Mouse (Mus musculus): ENCODE results near the gene Rnf111.
"Not testable (repeated sequence)": the region's sequence is repeated elsewhere in the genome, so short reads cannot be mapped to it uniquely, and the experiment has no call there.

The Rnf111 gene

DNA sequence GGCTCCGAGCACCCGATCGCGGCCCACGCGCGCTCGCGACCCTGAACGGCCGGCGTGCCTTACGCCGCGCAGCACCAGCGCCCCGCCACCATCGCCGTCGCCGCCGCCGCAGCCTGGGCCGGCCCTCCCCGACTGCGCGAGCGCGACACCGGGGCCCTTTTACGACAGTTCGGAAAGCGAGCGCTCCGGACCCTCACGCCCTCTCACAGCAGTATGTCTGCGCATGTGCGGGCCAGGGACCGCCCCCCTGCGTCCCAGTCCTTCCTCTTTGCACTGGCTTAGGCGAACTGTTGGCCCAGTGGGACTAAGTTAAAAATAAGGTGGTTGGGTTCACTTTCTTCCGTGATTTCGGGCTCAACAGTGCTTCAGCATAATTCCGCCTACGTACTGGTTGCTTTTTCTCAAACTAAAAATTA lies at the start of gene Rnf111:
TSS of gene Rnf111 (minus strand) at position 100 of the 416 bp plus-strand sequence.
- DNase-seq (ENCODE audit: low spot score), result peak; percentile 83

DNA sequence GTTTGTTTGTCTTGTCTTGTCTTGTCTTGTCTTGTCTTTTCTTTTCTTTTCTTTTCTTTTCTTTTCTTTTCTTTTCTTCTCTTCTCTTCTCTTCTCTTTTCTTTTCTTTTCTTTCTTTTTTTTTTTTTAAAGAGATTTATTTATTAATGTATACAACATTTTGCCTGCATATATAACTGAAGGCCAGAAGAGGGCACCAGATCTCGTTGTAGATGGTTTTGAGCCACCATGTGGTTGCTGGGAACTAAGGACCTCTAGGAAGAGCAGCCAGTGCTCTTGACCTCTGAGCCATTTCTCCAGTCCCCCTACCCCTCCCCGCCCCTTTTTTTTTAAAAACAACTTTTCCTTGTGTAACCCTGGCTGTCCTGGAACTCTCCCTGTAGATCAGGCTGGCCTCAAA lies 48.7 kb upstream of the Rnf111 start:
- not testable (repeated sequence) for DNase-seq (ENCODE audit: low spot score)

GRCm38 (mm10) chr9:70551524-70551923 lies 48.0 kb upstream of the Rnf111 start:
- no peak for DNase-seq (ENCODE audit: low spot score)

DNA sequence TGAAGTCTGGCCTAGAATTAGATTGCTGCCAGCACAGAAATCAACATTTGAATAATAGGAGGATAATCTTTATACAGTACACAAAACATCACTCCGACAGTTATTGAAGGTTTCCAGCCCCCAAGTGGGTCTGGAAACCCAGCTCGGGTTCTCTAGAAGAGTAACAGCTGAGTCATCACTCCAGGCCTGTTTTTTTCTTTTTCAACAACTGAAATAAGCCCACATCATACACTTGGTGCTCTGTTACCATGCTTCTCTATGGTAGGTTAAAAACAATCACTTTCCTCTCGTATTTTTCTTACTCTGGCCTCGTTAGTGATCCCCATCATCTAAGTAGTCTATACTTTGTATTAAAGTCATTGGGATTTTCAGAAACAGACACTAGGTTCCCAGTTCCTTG lies 44.8 kb upstream of the Rnf111 start:
- DNase-seq (ENCODE audit: low spot score), result no peak

- DNase-seq (ENCODE audit: low spot score), result not testable (repeated sequence)
Measured at GRCm38 (mm10) chr9:70546576-70546975, 43.1 kb upstream of the Rnf111 start.

- DNase-seq (ENCODE audit: low spot score), result no peak
Measured at GRCm38 (mm10) chr9:70544831-70545230, 41.3 kb upstream of the Rnf111 start.

DNA sequence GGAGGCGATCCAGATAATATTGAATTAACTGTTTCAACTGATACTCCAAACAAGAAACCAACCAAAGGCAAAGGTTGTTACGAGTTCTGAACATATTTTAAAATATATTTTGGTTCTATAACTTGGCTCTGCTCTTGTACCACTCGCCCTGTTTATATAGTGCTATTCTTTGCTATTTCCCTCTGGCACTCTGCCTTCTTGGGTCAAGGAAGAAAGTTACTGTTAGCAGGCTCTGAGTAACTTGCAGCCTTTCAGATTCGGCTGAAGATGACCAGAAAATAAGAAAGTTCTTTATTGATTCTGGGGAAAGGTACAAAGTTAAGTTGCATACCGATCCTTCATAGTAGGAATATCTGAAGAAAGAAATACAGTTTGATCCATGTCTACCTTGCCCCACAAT lies 40.5 kb upstream of the Rnf111 start:
- DNase-seq (ENCODE audit: low spot score), result no peak

- DNase-seq (ENCODE audit: low spot score), result no peak
Measured at GRCm38 (mm10) chr9:70543048-70543880, 39.7 kb upstream of the Rnf111 start.

DNA sequence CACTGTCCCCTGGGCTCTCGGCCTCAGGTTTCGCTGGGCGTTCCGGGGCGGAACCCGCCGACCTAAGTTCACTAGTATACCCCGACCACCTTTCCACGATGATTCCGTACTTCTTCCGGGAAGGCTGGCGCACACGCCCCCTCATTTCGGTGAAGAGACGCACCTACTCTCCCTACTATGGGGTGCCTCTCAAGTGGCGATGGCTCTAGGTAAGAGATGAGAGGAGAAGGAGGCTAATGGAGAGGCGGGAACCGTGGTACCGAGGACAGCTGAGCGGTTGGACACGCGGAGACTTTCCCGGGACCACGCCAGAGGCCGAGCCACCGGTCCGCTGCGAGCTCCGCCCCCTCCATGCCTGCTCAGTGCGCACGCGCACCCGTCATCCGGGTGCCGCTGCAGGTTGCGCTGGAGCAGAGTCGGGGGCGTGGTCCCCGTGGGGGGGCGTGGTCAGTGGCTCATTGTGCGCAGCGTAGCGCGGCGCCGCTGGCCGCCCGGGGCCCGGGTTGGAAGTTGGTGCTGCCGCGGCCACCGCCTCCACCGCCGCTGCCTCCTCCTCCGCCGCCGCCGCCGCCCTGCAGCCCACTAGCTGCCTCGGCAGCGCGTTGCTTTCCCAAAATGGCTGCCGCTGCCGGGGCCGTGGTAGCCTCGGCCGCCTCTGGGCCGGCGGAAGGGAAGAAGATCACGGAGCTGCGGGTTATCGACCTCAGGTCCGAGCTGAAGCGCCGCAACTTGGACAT lies 38.9 kb upstream of the Rnf111 start, which contains the start of gene Sltm:
TSS of gene Sltm (plus strand) at position 450 of the 737 bp plus-strand sequence.
- peak; percentile 94 for DNase-seq (ENCODE audit: low spot score)

DNA sequence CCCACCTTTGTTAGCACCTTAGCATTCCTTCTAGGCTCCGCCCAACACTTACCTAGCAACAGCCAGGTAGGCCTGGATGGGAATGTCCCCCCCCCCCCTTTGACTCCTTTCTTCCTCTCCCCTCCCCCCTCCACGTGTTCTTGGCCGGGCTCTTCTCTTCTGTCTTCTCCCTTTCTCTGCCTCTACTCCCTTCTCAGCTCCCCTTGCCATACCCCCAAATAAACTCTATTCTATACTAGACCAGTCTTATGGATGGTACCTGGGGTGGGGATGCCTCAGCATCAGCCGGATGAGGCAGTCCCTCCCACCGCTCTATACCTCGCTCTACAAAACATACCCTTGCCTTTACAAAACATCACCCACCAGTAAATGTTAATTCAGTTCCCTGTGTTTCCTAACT lies 38.1 kb upstream of the Rnf111 start:
- DNase-seq (ENCODE audit: low spot score), result no peak

DNA sequence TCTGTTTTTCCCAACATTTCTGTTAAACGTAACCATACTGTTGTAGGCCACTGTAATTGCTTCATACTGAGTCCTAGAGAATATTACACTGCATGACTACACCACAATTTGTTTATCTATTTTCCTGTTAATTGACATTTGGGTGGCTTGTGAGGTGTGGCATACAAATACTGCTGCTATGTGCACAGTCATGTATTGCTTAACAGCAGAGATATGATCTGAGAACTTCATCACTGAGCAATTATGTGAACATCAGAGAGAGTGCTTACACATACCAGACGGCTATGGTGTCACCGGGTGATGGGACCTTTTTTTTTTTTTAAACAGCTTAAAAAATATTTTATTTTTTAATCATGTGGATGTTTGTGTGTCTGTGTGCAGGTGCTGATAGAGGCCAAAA lies 29.8 kb upstream of the Rnf111 start:
- no peak for DNase-seq (ENCODE audit: low spot score)

- no peak for DNase-seq (ENCODE audit: low spot score)
Measured at GRCm38 (mm10) chr9:70524366-70524765, 20.8 kb upstream of the Rnf111 start.

GRCm38 (mm10) chr9:70523813-70524212 lies 20.3 kb upstream of the Rnf111 start:
- DNase-seq (ENCODE audit: low spot score), result no peak

DNA sequence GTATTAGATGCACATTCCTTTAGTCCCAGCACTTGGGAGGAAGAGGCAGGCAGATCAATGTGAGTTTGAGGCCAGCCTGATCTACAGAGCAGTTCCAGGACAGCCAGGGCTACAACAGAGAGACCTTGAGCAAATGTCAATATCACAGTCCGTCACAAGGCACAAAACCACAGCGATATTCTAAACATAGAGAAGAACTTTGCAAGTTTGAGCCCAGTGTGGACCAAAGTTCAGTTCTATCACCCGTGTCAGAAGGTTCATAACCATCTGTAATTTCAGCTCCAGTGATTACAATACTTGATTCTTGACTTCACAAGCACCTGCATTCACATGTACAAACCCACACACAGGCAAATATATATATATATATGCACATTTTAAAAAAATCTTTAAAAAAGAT lies 17.1 kb upstream of the Rnf111 start:
- DNase-seq (ENCODE audit: low spot score), result no peak

DNA sequence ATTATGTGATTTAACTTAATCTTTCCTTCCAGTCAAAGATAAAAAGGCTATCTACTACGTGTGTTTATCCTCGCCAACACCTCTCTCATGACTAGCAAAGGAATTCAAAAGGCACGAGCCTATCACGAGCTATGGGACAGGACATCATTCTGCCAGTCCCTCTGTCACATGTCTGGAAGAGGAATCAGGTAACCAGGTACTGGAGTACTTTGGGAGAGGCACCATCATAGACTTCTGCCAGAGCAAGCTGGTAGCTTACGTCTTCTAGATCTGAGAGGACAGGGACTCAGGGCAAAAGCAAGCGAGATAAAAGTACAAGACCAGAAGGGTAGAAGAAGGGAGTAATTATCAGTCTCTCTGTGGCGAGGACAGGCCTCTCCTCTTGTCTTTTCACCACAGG lies 8.2 kb upstream of the Rnf111 start:
- no peak for DNase-seq (ENCODE audit: low spot score)

- no peak for DNase-seq (ENCODE audit: low spot score)
Measured at GRCm38 (mm10) chr9:70510998-70511583, 7.6 kb upstream of the Rnf111 start.

DNA sequence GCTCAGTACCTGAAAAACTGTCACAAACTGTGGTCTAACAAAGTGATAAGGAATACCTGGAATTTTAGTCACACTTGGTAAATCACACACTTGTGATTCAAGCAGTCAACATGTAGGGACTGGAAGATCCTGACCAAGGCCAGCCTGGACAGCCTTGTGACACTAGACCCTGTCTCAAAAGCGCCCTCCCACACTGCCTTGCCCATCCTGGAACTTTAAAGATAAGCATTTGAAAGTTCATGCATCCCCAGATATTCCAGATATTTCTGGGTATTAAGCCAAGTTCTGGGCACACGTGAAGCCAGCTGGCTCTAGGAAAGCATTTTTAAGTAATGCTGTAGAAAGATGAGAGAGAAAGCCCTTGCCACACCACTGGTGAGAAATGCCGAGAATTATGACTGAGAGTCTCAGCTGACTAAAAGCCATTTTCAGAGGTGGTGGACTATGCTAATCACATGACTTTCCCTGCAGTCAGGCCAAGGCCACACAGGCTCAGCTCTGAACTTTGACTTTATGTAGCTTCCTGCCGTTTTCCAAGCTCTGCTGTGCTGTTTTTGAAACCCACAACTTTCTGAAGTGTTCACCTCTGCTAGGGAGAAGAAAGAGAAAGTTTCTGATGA lies 6.5 kb upstream of the Rnf111 start:
- no peak for DNase-seq (ENCODE audit: low spot score)

- DNase-seq (ENCODE audit: low spot score), result no peak
Measured at GRCm38 (mm10) chr9:70506787-70507186, 3.3 kb upstream of the Rnf111 start.

GRCm38 (mm10) chr9:70506186-70506585 lies 2.7 kb upstream of the Rnf111 start:
- DNase-seq (ENCODE audit: low spot score), result no peak

DNA sequence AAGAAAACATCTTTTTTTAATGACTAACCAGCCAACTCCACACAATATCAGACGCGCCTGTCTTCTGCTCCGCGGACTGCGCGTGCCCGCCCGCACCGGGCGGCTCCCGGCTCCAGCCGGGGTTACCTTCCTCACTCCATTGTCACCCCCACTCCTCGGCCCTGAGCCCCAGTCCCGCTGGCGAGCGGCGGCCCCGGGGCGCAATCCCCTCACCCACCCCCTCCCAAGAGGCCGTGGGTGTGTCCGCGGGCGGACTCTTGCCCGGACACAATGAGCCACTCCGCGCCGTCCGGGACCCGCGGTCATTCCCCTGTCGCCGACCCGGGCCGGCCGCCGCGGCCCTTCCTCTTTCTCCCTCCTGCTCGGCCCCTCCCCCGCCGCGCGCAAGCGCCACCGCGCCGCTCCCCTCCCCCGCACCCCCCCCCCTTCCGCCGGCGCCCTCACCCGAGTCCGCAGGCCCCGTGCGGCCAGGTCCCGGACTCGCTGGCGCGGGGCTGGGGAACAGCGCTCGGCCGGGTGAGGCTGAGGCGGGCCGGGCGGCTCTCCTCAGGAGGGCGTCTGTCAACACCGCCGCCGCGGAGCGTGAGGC lies 416 bp downstream of the Rnf111 start:
- DNase-seq (ENCODE audit: low spot score), result peak; percentile 5

GRCm38 (mm10) chr9:70502284-70503014 lies 1.1 kb downstream of the Rnf111 start:
- no peak for DNase-seq (ENCODE audit: low spot score)
